Mouse (Mus musculus) ES-Bruce4 (cell line): Measurements from ENCODE around the gene Cenpa. TPM values are rescaled to one million over a fixed set of nuclear protein-coding genes. Genes with fewer than 3 reads are reported as not detected.

Source experiments
- H3K27ac ChIP-seq: 2 replicates; pipeline ENCODE4 v1.5.1; 2012; ENCODE audit warnings: low read length, inconsistent platforms; ENCODE audit not compliant: insufficient read depth
- H3K27me3 ChIP-seq: 2 replicates; pipeline ENCODE4 v1.6.1; 2012; ENCODE audit warnings: mild to moderate bottlenecking, low read length, inconsistent platforms; ENCODE audit not compliant: control insufficient read depth, poor library complexity, insufficient read depth, severe bottlenecking
- H3K36me3 ChIP-seq: 2 replicates; pipeline ENCODE4 v1.6.1; 2012; ENCODE audit warnings: inconsistent platforms, mild to moderate bottlenecking, low read length, moderate library complexity; ENCODE audit not compliant: control insufficient read depth, poor library complexity, insufficient read depth, severe bottlenecking
- H3K4me1 ChIP-seq: one replicate; pipeline ENCODE4 v1.8.1; 2011; ENCODE audit warnings: low read length; ENCODE audit not compliant: control insufficient read depth, insufficient read depth
- H3K4me3 ChIP-seq: 2 replicates; pipeline ENCODE4 v1.5.1; 2011; ENCODE audit warnings: low read depth, mild to moderate bottlenecking, low read length
- H3K9ac ChIP-seq: 2 replicates; pipeline ENCODE4 v1.6.1; 2012; ENCODE audit warnings: low read depth, mild to moderate bottlenecking, inconsistent platforms; ENCODE audit not compliant: poor library complexity, severe bottlenecking
- H3K9me3 ChIP-seq: replicated peaks from 2 replicates; pipeline ENCODE4 v1.6.1; 2012; ENCODE audit warnings: mild to moderate bottlenecking, low read length, inconsistent platforms; ENCODE audit not compliant: control insufficient read depth, poor library complexity, insufficient read depth, severe bottlenecking
- CTCF ChIP-seq: IDR thresholded peaks from one replicate; pipeline ENCODE4 v1.8.1; 2011; ENCODE audit warnings: low read depth, low read length
- EP300 ChIP-seq: IDR thresholded peaks from 2 replicates; pipeline ENCODE4 v1.6.1; 2011; ENCODE audit warnings: low read depth, low read length; ENCODE audit not compliant: insufficient read depth
- POLR2A ChIP-seq: IDR thresholded peaks from one replicate; pipeline ENCODE4 v1.8.1; 2011; ENCODE audit warnings: low read length; ENCODE audit not compliant: insufficient read depth
- polyA plus RNA-seq: library from polyadenylated mRNA; stranded (reverse); fragments of >200 nt; gene quantifications from 2 replicates; pipeline ENCODE4 v1.2.4, GENCODE M21; 2011; ENCODE audit warnings: low read depth; ENCODE audit not compliant: missing spikeins, insufficient read depth, insufficient read length

Gene Cenpa
- polyA plus RNA-seq, 1 experiment = 257 TPM

DNA sequence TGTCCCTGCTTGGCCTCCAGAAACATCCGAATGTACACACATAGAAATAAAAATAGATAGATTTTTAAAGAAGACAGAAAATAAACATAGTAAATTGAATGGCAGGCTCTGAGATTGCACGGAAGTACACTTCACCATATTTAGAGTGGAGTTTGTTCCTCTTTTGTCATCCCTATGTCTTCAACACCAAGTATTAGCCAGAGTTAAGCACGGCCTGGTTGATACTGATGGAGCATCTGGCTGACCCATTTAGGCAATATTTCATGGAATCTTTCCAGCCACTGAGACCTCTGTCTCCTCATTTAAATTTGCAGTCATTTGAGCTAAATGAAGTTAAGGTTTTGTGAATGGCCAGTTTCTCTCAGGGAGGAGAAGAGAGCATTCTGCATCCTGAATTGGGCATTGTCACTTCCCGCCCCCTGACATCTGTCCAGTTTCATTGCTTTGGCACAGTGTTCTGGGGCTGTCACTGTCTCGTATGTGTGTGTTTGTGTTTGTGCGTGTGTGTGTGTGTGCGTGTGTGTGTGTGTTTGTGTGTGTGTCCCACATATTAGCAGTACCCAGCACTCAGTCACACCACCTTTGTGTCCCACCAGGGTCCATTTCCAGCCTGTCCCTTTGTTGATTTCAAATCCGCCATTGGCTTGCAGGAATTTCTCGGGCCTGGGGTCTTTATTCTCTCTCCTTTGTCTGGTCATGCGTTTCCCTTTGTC, 51.6 kb downstream of the Cenpa start:
- Histone ChIP-seq H3K27me3 (no peaks in the 10 kb centered on the region), H3K4me3 (no peak overlapping the region), H3K27ac (no peak overlapping the region), H3K9ac (no peak overlapping the region), H3K9me3 (no peaks in the 10 kb centered on the region), H3K36me3 (no peaks in the 10 kb centered on the region), H3K4me1 (no peaks in the 10 kb centered on the region)
- TF ChIP-seq CTCF (no peak), POLR2A (no peak), EP300 (no peak)

DNA sequence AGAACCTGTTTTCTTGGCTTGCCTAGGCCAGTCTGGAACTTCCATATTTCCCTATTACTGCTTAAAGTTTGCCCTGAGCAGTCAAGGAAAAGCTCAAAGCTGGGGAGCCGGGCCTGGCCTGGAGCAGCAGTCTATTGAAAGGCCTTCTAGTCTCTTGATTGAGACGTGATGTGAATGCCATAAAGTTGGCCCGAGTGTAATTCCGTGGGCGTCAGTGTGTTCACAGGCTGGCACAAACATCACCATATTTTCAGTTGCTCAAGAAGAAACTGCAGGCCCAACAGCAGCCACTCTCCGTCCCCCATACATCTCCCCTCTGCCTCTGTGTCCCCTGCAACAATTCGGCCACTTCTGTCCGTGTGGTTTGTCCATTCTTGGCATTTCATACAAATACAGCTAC, 55.4 kb downstream of the Cenpa start:
- TF ChIP-seq POLR2A = no peak
- Histone ChIP-seq H3K36me3 (no peaks in the 10 kb centered on the region), H3K9me3 (no peaks in the 10 kb centered on the region), H3K4me3 (no peak overlapping the region), H3K4me1 (no peaks in the 10 kb centered on the region), H3K9ac (no peak overlapping the region), H3K27me3 (no peaks in the 10 kb centered on the region), H3K27ac (no peak overlapping the region)

Other genes with a start within 250 kb of the Cenpa start
- gene Otof, start 204.8 kb upstream of the Cenpa start, polyA plus RNA-seq = not detected in 2 replicates
- not detected in 2 replicates for gene 1700001C02Rik, start 200.7 kb upstream of the Cenpa start, polyA plus RNA-seq
- gene Cib4, start 120.9 kb upstream of the Cenpa start, polyA plus RNA-seq = not detected in 2 replicates
- gene Kcnk3, start 78.6 kb upstream of the Cenpa start, polyA plus RNA-seq = not detected in 2 replicates
- 14.3 and 17.6 TPM in 2 replicates for gene Slc35f6, start 18.8 kb upstream of the Cenpa start, polyA plus RNA-seq
- 33.4 and 35.2 TPM in 2 replicates for gene Dpysl5, start 44.8 kb downstream of the Cenpa start, polyA plus RNA-seq
- gene Mapre3, start 147.9 kb downstream of the Cenpa start, polyA plus RNA-seq = 12.8 and 15.6 TPM in 2 replicates
- gene Tmem214, start 201.2 kb downstream of the Cenpa start, polyA plus RNA-seq = 50.4 and 56.3 TPM in 2 replicates
- 22.0 and 22.3 TPM in 2 replicates for gene Agbl5, start 221.9 kb downstream of the Cenpa start, polyA plus RNA-seq
- 193 and 216 TPM in 2 replicates for gene Ost4, start 241.0 kb downstream of the Cenpa start, polyA plus RNA-seq
- 2.5 and 3.2 TPM in 2 replicates for gene Emilin1, start 246.6 kb downstream of the Cenpa start, polyA plus RNA-seq